Mouse (Mus musculus): ENCODE measurements around the gene Txnip.

GRCm38 (mm10) chr3:96540740-96541139 lies 17.0 kb upstream of the Txnip start:
- TF ChIP-seq CTCF (IDR thresholded peaks at IDR 0.05; ENCODE audit: low read depth, low read length) (no peak), POLR2AphosphoS5 (IDR thresholded peaks at IDR 0.05; ENCODE audit: insufficient replicate concordance, low read depth, low read length) (no peak), GATA1 (IDR thresholded peaks at IDR 0.05; ENCODE audit: borderline replicate concordance, low read length) (no peak), TAL1 (conservative IDR thresholded peaks at IDR 0.05; ENCODE audit: low read depth, low read length) (no peak), GATA2 (IDR thresholded peaks at IDR 0.05; ENCODE audit: borderline replicate concordance, low read depth, low read length) (no peak)
